Mouse (Mus musculus): ENCODE results near the gene Zfp354c.

GRCm38 (mm10) chr11:50766461-50766860 is 61.1 kb downstream of the Zfp354c start:
- TF ChIP-seq CTCF (IDR thresholded peaks at IDR 0.05; ENCODE audit: borderline replicate concordance, insufficient read depth, low read depth, low read length): no peak
- no peak for TF ChIP-seq POLR2A (IDR thresholded peaks at IDR 0.05; ENCODE audit: borderline replicate concordance, insufficient read depth, low read length)
